Mouse (Mus musculus): ENCODE data around the gene Tesc. TPM values are rescaled to one million over a fixed set of nuclear protein-coding genes. Genes with fewer than 3 reads are reported as not detected.

Gene Tesc
- polyA plus RNA-seq, 1 experiment from 2014 or later = 3.5 TPM

- no peak overlapping the region for H3K4me2 ChIP-seq
- no peaks in the 10 kb centered on the region for H3K27me3 ChIP-seq (replicated peaks)
- H3K36me3 ChIP-seq = peaks cover 8% of the 10 kb centered on the region; the same call in 1 of the 2 replicates
- no peak overlapping the region for H3K27ac ChIP-seq (replicated peaks)
- no peak overlapping the region for H3K4me3 ChIP-seq (replicated peaks)
- no peak for ATAC-seq (ENCODE audit: low FRiP score)
- no peak overlapping the region for H3K9ac ChIP-seq (replicated peaks)
- H3K4me1 ChIP-seq = peaks cover 91% of the 10 kb centered on the region
- 59% methylated on average over 9 of the region's 9 CpGs for WGBS
- H3K9me3 ChIP-seq (replicated peaks) = no peaks in the 10 kb centered on the region
Measured at GRCm38 (mm10) chr5:118081374-118081949, 53.9 kb downstream of the Tesc start.

GRCm38 (mm10) chr5:118081996-118082395 is 54.5 kb downstream of the Tesc start:
- Histone ChIP-seq H3K36me3 (peaks cover 3% of the 10 kb centered on the region; the same call in 1 of the 2 replicates), H3K27me3 (replicated peaks) (no peaks in the 10 kb centered on the region), H3K9ac (replicated peaks) (no peak overlapping the region), H3K27ac (replicated peaks) (no peak overlapping the region), H3K4me1 (peaks cover 91% of the 10 kb centered on the region), H3K9me3 (replicated peaks) (no peaks in the 10 kb centered on the region), H3K4me3 (replicated peaks) (no peak overlapping the region), H3K4me2 (no peak overlapping the region)
- WGBS = 79% methylated on average over 6 of the region's 6 CpGs
- no peak for ATAC-seq (ENCODE audit: low FRiP score)

- Histone ChIP-seq H3K4me2 (no peak overlapping the region), H3K36me3 (no peaks in the 10 kb centered on the region), H3K4me1 (peaks cover 90% of the 10 kb centered on the region), H3K9ac (replicated peaks) (no peak overlapping the region), H3K9me3 (replicated peaks) (no peaks in the 10 kb centered on the region), H3K27ac (replicated peaks) (peak overlapping the region; percentile 38), H3K27me3 (replicated peaks) (no peaks in the 10 kb centered on the region), H3K4me3 (replicated peaks) (no peak overlapping the region)
- no peak for ATAC-seq (ENCODE audit: low FRiP score)
- WGBS = 58% methylated on average over 12 of the region's 12 CpGs
Measured at GRCm38 (mm10) chr5:118083060-118083638, 55.6 kb downstream of the Tesc start.

GRCm38 (mm10) chr5:118084171-118084727 is 56.7 kb downstream of the Tesc start:
- Histone ChIP-seq H3K9me3 (replicated peaks) (no peaks in the 10 kb centered on the region), H3K4me1 (peaks cover 93% of the 10 kb centered on the region), H3K27me3 (replicated peaks) (no peaks in the 10 kb centered on the region), H3K4me2 (no peak overlapping the region), H3K27ac (replicated peaks) (peak overlapping the region; percentile 65), H3K36me3 (no peaks in the 10 kb centered on the region), H3K9ac (replicated peaks) (0 out of 2 replicates have a peak overlapping the region, but pooled peaks have one; percentile 6), H3K4me3 (replicated peaks) (no peak overlapping the region)
- WGBS = 48% methylated on average over 10 of the region's 10 CpGs
- ATAC-seq (ENCODE audit: low FRiP score) = 0 out of 2 replicates have a peak, but pooled peaks have one; percentile 44

GRCm38 (mm10) chr5:118085313-118085712 is 57.8 kb downstream of the Tesc start:
- no peak for ATAC-seq (ENCODE audit: low FRiP score)
- no peak overlapping the region for H3K4me3 ChIP-seq (replicated peaks)
- H3K27me3 ChIP-seq (replicated peaks) = no peaks in the 10 kb centered on the region
- no peak overlapping the region for H3K9ac ChIP-seq (replicated peaks)
- no peaks in the 10 kb centered on the region for H3K36me3 ChIP-seq
- WGBS = 42% methylated on average over 7 of the region's 7 CpGs
- no peaks in the 10 kb centered on the region for H3K9me3 ChIP-seq (replicated peaks)
- peaks cover 93% of the 10 kb centered on the region for H3K4me1 ChIP-seq
- H3K27ac ChIP-seq (replicated peaks) = 0 out of 2 replicates have a peak overlapping the region, but pooled peaks have one; percentile 65
- no peak overlapping the region for H3K4me2 ChIP-seq

GRCm38 (mm10) chr5:118086956-118087355 is 59.4 kb downstream of the Tesc start:
- Histone ChIP-seq H3K9ac (replicated peaks) (no peak overlapping the region), H3K27ac (replicated peaks) (no peak overlapping the region), H3K9me3 (replicated peaks) (no peaks in the 10 kb centered on the region), H3K4me3 (replicated peaks) (no peak overlapping the region), H3K27me3 (replicated peaks) (no peaks in the 10 kb centered on the region), H3K4me2 (no peak overlapping the region), H3K36me3 (peaks cover 16% of the 10 kb centered on the region), H3K4me1 (peaks cover 77% of the 10 kb centered on the region)
- no peak for ATAC-seq (ENCODE audit: low FRiP score)
- WGBS = 51% methylated on average over 7 of the region's 7 CpGs

GRCm38 (mm10) chr5:118089102-118089501 is 61.6 kb downstream of the Tesc start:
- Histone ChIP-seq H3K4me3 (replicated peaks) (no peak overlapping the region), H3K4me1 (peaks cover 57% of the 10 kb centered on the region), H3K9me3 (replicated peaks) (no peaks in the 10 kb centered on the region), H3K27ac (replicated peaks) (peak overlapping the region; percentile 72), H3K9ac (replicated peaks) (no peak overlapping the region), H3K4me2 (no peak overlapping the region), H3K27me3 (replicated peaks) (no peaks in the 10 kb centered on the region), H3K36me3 (peaks cover 26% of the 10 kb centered on the region)
- 33% methylated on average over 7 of the region's 7 CpGs for WGBS
- ATAC-seq (ENCODE audit: low FRiP score) = peak; percentile 68

GRCm38 (mm10) chr5:118090101-118090500 is 62.6 kb downstream of the Tesc start:
- ATAC-seq (ENCODE audit: low FRiP score) = no peak
- Histone ChIP-seq H3K36me3 (peaks cover 34% of the 10 kb centered on the region), H3K27ac (replicated peaks) (0 out of 2 replicates have a peak overlapping the region, but pooled peaks have one; percentile 72), H3K4me1 (peaks cover 48% of the 10 kb centered on the region), H3K4me3 (replicated peaks) (no peak overlapping the region), H3K9me3 (replicated peaks) (no peaks in the 10 kb centered on the region), H3K4me2 (no peak overlapping the region), H3K27me3 (replicated peaks) (no peaks in the 10 kb centered on the region), H3K9ac (replicated peaks) (no peak overlapping the region)
- WGBS = 96% methylated on average over 6 of the region's 6 CpGs

- peaks cover 40% of the 10 kb centered on the region for H3K4me1 ChIP-seq
- 97% methylated on average over 2 of the region's 2 CpGs for WGBS
- no peaks in the 10 kb centered on the region for H3K27me3 ChIP-seq (replicated peaks)
- no peaks in the 10 kb centered on the region for H3K9me3 ChIP-seq (replicated peaks)
- no peak overlapping the region for H3K9ac ChIP-seq (replicated peaks)
- ATAC-seq (ENCODE audit: low FRiP score) = no peak
- peaks cover 38% of the 10 kb centered on the region for H3K36me3 ChIP-seq
- no peak overlapping the region for H3K27ac ChIP-seq (replicated peaks)
- no peak overlapping the region for H3K4me2 ChIP-seq
- H3K4me3 ChIP-seq (replicated peaks) = no peak overlapping the region
Measured at GRCm38 (mm10) chr5:118090837-118091236, 63.3 kb downstream of the Tesc start.

GRCm38 (mm10) chr5:118093321-118094035 is 65.9 kb downstream of the Tesc start:
- H3K4me1 ChIP-seq = peaks cover 24% of the 10 kb centered on the region
- H3K4me2 ChIP-seq = no peak overlapping the region
- WGBS = 80% methylated on average over 11 of the region's 11 CpGs
- peaks cover 38% of the 10 kb centered on the region for H3K36me3 ChIP-seq
- ATAC-seq (ENCODE audit: low FRiP score) = no peak
- H3K27ac ChIP-seq (replicated peaks) = no peak overlapping the region
- H3K9me3 ChIP-seq (replicated peaks) = no peaks in the 10 kb centered on the region
- H3K27me3 ChIP-seq (replicated peaks) = no peaks in the 10 kb centered on the region
- H3K9ac ChIP-seq (replicated peaks) = no peak overlapping the region
- no peak overlapping the region for H3K4me3 ChIP-seq (replicated peaks)

GRCm38 (mm10) chr5:118095433-118095832 is 67.9 kb downstream of the Tesc start:
- Histone ChIP-seq H3K4me3 (replicated peaks) (no peak overlapping the region), H3K27ac (replicated peaks) (no peak overlapping the region), H3K9ac (replicated peaks) (no peak overlapping the region), H3K4me1 (peaks cover 26% of the 10 kb centered on the region), H3K36me3 (peaks cover 37% of the 10 kb centered on the region), H3K4me2 (no peak overlapping the region), H3K27me3 (replicated peaks) (no peaks in the 10 kb centered on the region), H3K9me3 (replicated peaks) (no peaks in the 10 kb centered on the region)
- ATAC-seq (ENCODE audit: low FRiP score) = no peak
- WGBS = 89% methylated on average over 11 of the region's 11 CpGs

All from neural tube, embryonic 15.5 days (tissue).